Mouse (Mus musculus) cerebellum, postnatal 14 days (tissue): ENCODE measurements at regions not wholly inside any gene's neighbourhood (a gene's known extent, or its start where the extent isn't known, plus 50 kb on each side); places are given as distances from the start of the nearest gene placed in this dataset.
A peak's percentile ranks its signal among the peaks of the same experiment; 100 is the strongest.

Experiments used
- DNase-seq, 2 experiments: peaks; one replicate each; pipeline ENCODE4 v3.0.0; 2021; ENCODE audit warnings: mixed read lengths in 2 of 2

- DNase-seq: no peak
Observed at GRCm38 (mm10) chr7:129441085-129441617, 150.5 kb upstream of the Wdr11 start.

DNA sequence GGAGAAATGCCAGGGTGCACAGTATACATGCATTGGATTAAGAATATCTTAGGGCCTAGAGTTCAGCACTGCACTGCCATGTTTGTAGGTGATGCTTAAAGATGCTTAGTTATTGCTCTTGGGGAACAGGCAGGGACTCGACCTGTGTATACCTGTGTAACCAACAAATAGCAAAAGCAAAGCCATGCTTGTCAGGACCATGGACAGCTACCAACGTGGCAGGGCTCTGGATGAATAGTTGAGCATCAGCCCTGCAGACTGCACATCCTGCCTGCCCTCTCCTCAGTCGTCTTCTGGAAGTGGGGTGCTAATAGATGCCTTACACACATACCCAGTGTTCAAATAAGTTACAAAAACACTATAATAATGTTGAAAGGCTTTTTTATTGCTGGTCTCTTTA, 122.2 kb upstream of the Wdr11 start:
- DNase-seq: peak in 1 of 2 experiments; percentile 3

GRCm38 (mm10) chr7:129483736-129484135, 107.9 kb upstream of the Wdr11 start:
- DNase-seq: no peak

- peak; percentile 61 to 67 for DNase-seq
Observed at GRCm38 (mm10) chr7:129506894-129507293, 84.8 kb upstream of the Wdr11 start.

- DNase-seq: no peak
Observed at GRCm38 (mm10) chr7:129509631-129510132, 82.0 kb upstream of the Wdr11 start.

GRCm38 (mm10) chr7:129514619-129515018, 77.0 kb upstream of the Wdr11 start:
- no peak for DNase-seq

DNA sequence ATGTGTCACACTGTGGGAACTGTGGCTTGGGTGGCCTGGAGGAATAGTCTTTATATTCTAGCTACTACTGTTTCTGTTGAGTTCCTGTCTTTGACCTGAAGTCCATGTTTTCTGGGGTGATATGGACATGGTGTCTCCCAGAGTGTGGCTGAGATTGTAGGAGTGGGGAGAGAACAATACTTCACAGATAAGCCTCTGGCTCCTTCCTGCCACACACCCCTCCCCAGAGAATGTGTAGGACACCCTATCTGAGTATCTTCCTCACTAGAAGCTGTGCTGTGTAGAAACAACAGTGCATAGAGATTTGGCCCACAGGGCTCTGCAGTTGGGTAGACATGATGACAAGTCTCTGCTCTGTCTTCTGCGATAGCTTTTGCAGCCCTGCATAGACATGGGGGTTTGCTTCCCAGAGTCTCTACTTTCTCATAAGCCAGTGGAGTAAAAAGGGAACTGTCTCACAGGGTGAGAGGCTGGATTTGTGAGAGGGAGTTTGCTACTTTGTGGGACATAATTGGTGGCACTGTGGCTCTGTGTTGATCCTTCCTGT, 67.2 kb upstream of the Wdr11 start:
- DNase-seq: no peak

- no peak for DNase-seq
Observed at GRCm38 (mm10) chr7:129525985-129526384, 65.7 kb upstream of the Wdr11 start.

- no peak for DNase-seq
Observed at GRCm38 (mm10) chr7:129528263-129528662, 63.4 kb upstream of the Wdr11 start.

- peak; percentile 53 to 71 for DNase-seq
Observed at GRCm38 (mm10) chr7:129533366-129533905, 58.2 kb upstream of the Wdr11 start.
